Mouse (Mus musculus) liver, embryonic 14.5 days (tissue): Measurements from ENCODE around the gene Mrpl22. TPM values are rescaled to one million over a fixed set of nuclear protein-coding genes. Genes with fewer than 3 reads are reported as not detected.

Source experiments
- ATAC-seq: fragments of 200-750 bp; cut with Nextera tagmentation; 2 replicates; pipeline ENCODE4 v1.8.0; 2017; ENCODE audit warnings: moderate number of reproducible peaks, mild to moderate bottlenecking, moderate library complexity; ENCODE audit not compliant: insufficient read depth
- DNase-seq, 3 experiments: peaks; one replicate each; pipeline ENCODE4 v3.0.0-alpha.2; 2012 to 2013; ENCODE audit warnings: low read depth in 3 of 3, low spot score in 3 of 3
- H3K27ac ChIP-seq: fragments of 300-500 bp; sonication (generic); 2 replicates; pipeline ENCODE4 v1.5.1; 2014; ENCODE audit warnings: moderate library complexity, mild to moderate bottlenecking, control low read depth, inconsistent platforms
- H3K27me3 ChIP-seq: fragments of 300-500 bp; sonication (generic); 2 replicates; pipeline ENCODE4 v1.6.1; 2014; ENCODE audit warnings: mild to moderate bottlenecking, low read length, moderate library complexity; ENCODE audit not compliant: control insufficient read depth, insufficient read depth
- H3K36me3 ChIP-seq: fragments of 300-500 bp; sonication (generic); replicated peaks from 2 replicates; pipeline ENCODE4 v1.6.1; 2014; ENCODE audit warnings: low read depth; ENCODE audit not compliant: control insufficient read depth, insufficient read depth
- H3K4me1 ChIP-seq, 2 experiments: fragments of 200-500 bp in 1 of 2; fragments of 300-500 bp in 1 of 2; sonication (generic) in 1 of 2; replicated peaks; 2 replicates each; pipeline ENCODE4 v1.6.1; 2012 to 2014; ENCODE audit warnings: antibody characterized with exemption in 1 of 2, inconsistent platforms in 1 of 2, low read length in 1 of 2; ENCODE audit not compliant: control insufficient read depth in 2 of 2, insufficient read depth in 2 of 2
- H3K4me2 ChIP-seq: fragments of 300-500 bp; sonication (generic); 2 replicates; pipeline ENCODE4 v1.6.1; 2014; ENCODE audit warnings: low read depth, mild to moderate bottlenecking, control low read depth, moderate library complexity
- H3K4me3 ChIP-seq, 2 experiments: fragments of 200-500 bp in 1 of 2; fragments of 300-500 bp in 1 of 2; sonication (generic) in 1 of 2; 2 replicates each; pipeline ENCODE4 v1.5.1; 2012 to 2014; ENCODE audit warnings: low read depth in 2 of 2, low read length in 2 of 2, mild to moderate bottlenecking in 2 of 2, control low read depth in 1 of 2, inconsistent platforms in 1 of 2, moderate library complexity in 1 of 2; ENCODE audit not compliant: insufficient read depth in 1 of 2
- H3K9ac ChIP-seq: fragments of 300-500 bp; sonication (generic); replicated peaks from 2 replicates; pipeline ENCODE4 v1.6.1; 2014; ENCODE audit warnings: mild to moderate bottlenecking, control low read depth, moderate library complexity
- H3K9me3 ChIP-seq: fragments of 300-500 bp; sonication (generic); 2 replicates; pipeline ENCODE4 v1.6.1; 2016; ENCODE audit warnings: low read length, mixed read lengths; ENCODE audit not compliant: control insufficient read depth
- CTCF ChIP-seq: IDR thresholded peaks from 2 replicates; pipeline ENCODE4 v1.5.1; 2016; ENCODE audit warnings: antibody characterized with exemption, low read depth, control low read depth
- EP300 ChIP-seq: IDR thresholded peaks from 2 replicates; pipeline ENCODE4 v1.6.1; 2016; ENCODE audit warnings: antibody characterized with exemption, low read depth
- WGBS: fragments of 180-500 bp; shearing (Covaris S2); extraction: QIAGEN DNeasy Blood & Tissue Kit; methylation state at CpG from one replicate; pipeline ENCODE4 v1.1.7; 2014; ENCODE audit not compliant: insufficient replicate concordance; 5-methylcytosine and 5-hydroxymethylcytosine counted together
- polyA plus RNA-seq, 2 experiments: library from polyadenylated mRNA; depleted of rRNA in 1 of 2; stranded (reverse) in 1 of 2; unstranded in 1 of 2; fragments of >200 nt; fragmentation: Nextera tagmentation in 1 of 2; extraction: Ambion mirVana in 1 of 2; gene quantifications; 2 replicates each; pipeline versions ENCODE4 v1.2.1 to v1.2.3; 2012 to 2014

The Mrpl22 gene
- polyA plus RNA-seq, 2 experiments: 66.0 to 102 TPM

- DNase-seq: no peak
Measured at GRCm38 (mm10) chr11:58156871-58157270, 14.6 kb upstream of the Mrpl22 start.

GRCm38 (mm10) chr11:58165072-58165471 lies 6.4 kb upstream of the Mrpl22 start:
- no peak for ATAC-seq
- DNase-seq: no peak
- TF ChIP-seq EP300 (no peak), CTCF (peak; percentile 58)
- Histone ChIP-seq H3K4me2 (no peak overlapping the region), H3K27ac (no peak overlapping the region), H3K4me3 (no peak overlapping the region), H3K9ac (no peak overlapping the region), H3K4me1 (peaks cover 5% of the 10 kb centered on the region in 2 experiments; a peak in 3 of 4 replicates), H3K36me3 (peaks cover 37% of the 10 kb centered on the region), H3K27me3 (no peaks in the 10 kb centered on the region), H3K9me3 (no peaks in the 10 kb centered on the region)
- WGBS: 91% methylated on average over 2 of the region's 2 CpGs

More at GRCm38 (mm10) chr11:58156871-58157270, 14.6 kb upstream of the Mrpl22 start:
- H3K9me3 ChIP-seq: no peaks in the 10 kb centered on the region
- no peak overlapping the region for H3K4me2 ChIP-seq
- H3K9ac ChIP-seq: no peak overlapping the region
- no peak overlapping the region for H3K27ac ChIP-seq
- H3K27me3 ChIP-seq: no peaks in the 10 kb centered on the region
- H3K36me3 ChIP-seq: peaks cover 39% of the 10 kb centered on the region
- H3K4me1 ChIP-seq: 0 out of 4 replicates have a peak, but pooled peaks cover 0 to 2% of the 10 kb centered on the region in 2 experiments
- no peak for TF ChIP-seq CTCF
- TF ChIP-seq EP300: 0 out of 2 replicates have a peak, but pooled peaks have one; percentile 22
- WGBS: 46% methylated on average over 3 of the region's 3 CpGs
- no peak overlapping the region for H3K4me3 ChIP-seq
- peak; percentile 52; the same call in 1 of the 2 replicates for ATAC-seq

- 0% methylated on average over 8 of the region's 8 CpGs for WGBS
- no peak for DNase-seq
- H3K27ac ChIP-seq: peak overlapping the region; percentile 50; the same call in 1 of the 2 replicates
Measured at GRCm38 (mm10) chr11:58167822-58168166, 3.7 kb upstream of the Mrpl22 start.

GRCm38 (mm10) chr11:58168167-58168915 lies 3.1 kb upstream of the Mrpl22 start, which contains the start of gene Gemin5:
Gene Gemin5, minus strand, starts transcription at chr11:58168539.
- TF ChIP-seq CTCF (peak; percentile 10; the same call in 1 of the 2 replicates), EP300 (no peak)
- Histone ChIP-seq H3K9ac (peak within 1 kb of the TSS; percentile 87), H3K27me3 (no peaks in the 10 kb centered on the region), H3K27ac (peak within 1 kb of the TSS; percentile 50; the same call in 1 of the 2 replicates), H3K9me3 (no peaks in the 10 kb centered on the region; the same call in 1 of the 2 replicates), H3K4me1 (peaks cover 8 to 17% of the 10 kb centered on the region in 2 experiments; a peak in 3 of 4 replicates), H3K4me3 (peak within 1 kb of the TSS; percentile 92 to 93), H3K4me2 (peak within 1 kb of the TSS; percentile 77), H3K36me3 (peaks cover 36% of the 10 kb centered on the region)
- ATAC-seq (peak; percentile 80), DNase-seq (peak; percentile 63 to 66 (median 65))
- under 1% methylated on average over 71 of the region's 71 CpGs for WGBS

More at GRCm38 (mm10) chr11:58167822-58168166, 3.7 kb upstream of the Mrpl22 start:
- ATAC-seq: no peak
- peak overlapping the region; percentile 87 for H3K9ac ChIP-seq
- no peaks in the 10 kb centered on the region for H3K9me3 ChIP-seq
- H3K27me3 ChIP-seq: no peaks in the 10 kb centered on the region
- peak overlapping the region; percentile 77 for H3K4me2 ChIP-seq
- no peak for TF ChIP-seq CTCF
- TF ChIP-seq EP300: no peak
- H3K4me3 ChIP-seq: peak overlapping the region; percentile 92 to 93
- H3K4me1 ChIP-seq: peaks cover 7 to 14% of the 10 kb centered on the region in 2 experiments; a peak in 3 of 4 replicates
- H3K36me3 ChIP-seq: peaks cover 33% of the 10 kb centered on the region

- 59% methylated on average over 4 of the region's 4 CpGs for WGBS
- TF ChIP-seq EP300: no peak
- TF ChIP-seq CTCF: no peak
- Histone ChIP-seq H3K27ac (no peak overlapping the region), H3K9me3 (peaks cover 2% of the 10 kb centered on the region; the same call in 1 of the 2 replicates), H3K4me1 (peaks cover 13 to 22% of the 10 kb centered on the region in 2 experiments), H3K36me3 (peaks cover 36% of the 10 kb centered on the region), H3K9ac (no peak overlapping the region), H3K27me3 (no peaks in the 10 kb centered on the region), H3K4me3 (no peak overlapping the region), H3K4me2 (no peak overlapping the region)
- ATAC-seq (no peak), DNase-seq (no peak)
Measured at GRCm38 (mm10) chr11:58169666-58170065, 1.8 kb upstream of the Mrpl22 start.
